Mouse (Mus musculus): ENCODE measurements around the gene Olfr1018.

The Olfr1018 gene

GRCm38 (mm10) chr2:85818179-85818578 is at the start of gene Olfr1018:
TSS of gene Olfr1018 (plus strand) at chr2:85818479.
- no peak for DNase-seq

GRCm38 (mm10) chr2:85772413-85772812 is 45.9 kb upstream of the Olfr1018 start, which contains the start of gene Olfr1014:
TSS of gene Olfr1014 (plus strand) at chr2:85772713.
- no peak for DNase-seq

- DNase-seq: no peak
Measured at GRCm38 (mm10) chr2:85781717-85782116, 36.6 kb upstream of the Olfr1018 start, which contains the start of gene Olfr1015. TSS of gene Olfr1015 (plus strand) at chr2:85782017.

GRCm38 (mm10) chr2:85792331-85792730 is 25.9 kb upstream of the Olfr1018 start:
- DNase-seq: no peak

- no peak for DNase-seq
Measured at GRCm38 (mm10) chr2:85802444-85802843, 15.8 kb upstream of the Olfr1018 start, which contains the start of gene Olfr1016. TSS of gene Olfr1016 (minus strand) at chr2:85802544.

GRCm38 (mm10) chr2:85804501-85804900 is 13.8 kb upstream of the Olfr1018 start:
- DNase-seq: no peak

- DNase-seq: no peak
Measured at GRCm38 (mm10) chr2:85845383-85845782, 27.1 kb downstream of the Olfr1018 start, which contains the start of gene Olfr1019. TSS of gene Olfr1019 (minus strand) at chr2:85845483.

GRCm38 (mm10) chr2:85846730-85847129 is 28.5 kb downstream of the Olfr1018 start, which contains the start of gene Olfr1020:
TSS of gene Olfr1020 (plus strand) at chr2:85847030.
- DNase-seq: no peak

GRCm38 (mm10) chr2:85868294-85868693 is 50.0 kb downstream of the Olfr1018 start, which contains the start of gene Olfr1022:
TSS of gene Olfr1022 (plus strand) at chr2:85868594.
- no peak for DNase-seq
